Comparison of ENCODE assay signal across 22 mouse cellular contexts in the genomic region with DNA sequence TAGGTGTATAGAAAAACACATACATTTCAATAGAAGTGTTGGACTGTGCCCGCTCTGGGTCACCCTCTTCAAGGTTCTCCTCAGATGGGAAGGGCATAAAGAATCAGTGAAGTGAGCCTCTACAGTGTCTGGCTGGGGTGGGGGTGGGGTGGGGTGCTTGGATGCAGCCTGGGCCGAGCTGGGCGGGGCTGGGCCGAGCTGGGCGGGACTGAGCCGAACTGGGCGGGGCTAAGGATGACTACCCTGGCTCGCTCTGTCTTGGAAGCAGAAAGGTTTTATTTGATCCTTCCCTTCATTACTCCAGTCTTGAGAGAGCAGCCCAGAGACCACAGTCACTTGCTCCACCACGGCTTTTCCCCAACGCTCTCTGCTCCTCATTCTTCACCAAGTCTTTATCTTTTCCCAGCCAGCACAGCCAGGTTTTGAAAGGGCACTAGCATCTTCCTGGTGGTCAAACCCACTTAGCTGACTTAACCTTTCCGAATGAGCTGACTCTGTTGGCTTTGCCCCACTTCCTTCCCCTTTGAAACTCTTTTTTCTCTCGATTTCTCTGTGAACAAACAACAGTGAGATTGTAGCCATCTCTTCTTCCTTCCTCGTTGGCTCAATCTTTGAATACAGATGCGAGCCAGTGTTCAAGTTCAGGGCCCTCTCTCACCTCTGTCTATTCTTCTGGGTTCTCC. TPM values are rescaled to one million over a fixed set of nuclear protein-coding genes. Genes with fewer than 3 reads are reported as not detected.
DNase-seq lines count a peak whose midpoint lies in the region; ATAC-seq and TF ChIP-seq lines count a peak whose summit lies in the region.
"Had no signal": no experiment of that assay in that cellular context is flagged by ENCODE, and none has a peak within 500 bp of the region (broad histone marks: within the 10 kb centered on the region; RNA-seq: fewer than 3 reads in every experiment).

No protein-coding gene starts in this region.

- H3K4me1 ChIP-seq in forebrain, embryonic 12.5 days: no peaks in the 10 kb centered on the region
- no peaks in the 10 kb centered on the region for H3K4me1 ChIP-seq in forebrain, embryonic 14.5 days (ENCODE audit: control insufficient read depth, insufficient read depth, low read length)
- H3K4me1 ChIP-seq in bone marrow macrophage, adult 2 months (ENCODE audit: control insufficient read depth, insufficient read depth, low read length): peaks cover 27% of the 10 kb centered on the region
- H3K4me1 ChIP-seq in liver, postnatal 0 days (ENCODE audit: insufficient read depth): peaks cover 6% of the 10 kb centered on the region; the same call in 1 of the 2 replicates
- H3K4me1 ChIP-seq: heart, embryonic 10.5 days; hindbrain, embryonic 13.5 days; intestine, embryonic 15.5 days had no signal

- no peaks in the 10 kb centered on the region for H3K36me3 ChIP-seq in forebrain, embryonic 12.5 days (replicated peaks)
- H3K36me3 ChIP-seq in forebrain, embryonic 14.5 days (ENCODE audit: control insufficient read depth, insufficient read depth, low read length): no peaks in the 10 kb centered on the region
- no peaks in the 10 kb centered on the region for H3K36me3 ChIP-seq in liver, postnatal 0 days (replicated peaks; ENCODE audit: insufficient read depth, low read length)
- H3K36me3 ChIP-seq: heart, embryonic 10.5 days; hindbrain, embryonic 13.5 days; intestine, embryonic 15.5 days had no signal

- WGBS in forebrain, embryonic 12.5 days: 58% methylated on average over 13 of the region's 14 CpGs
- 51% methylated on average over 14 of the region's 14 CpGs for WGBS in forebrain, embryonic 14.5 days
- WGBS in liver, postnatal 0 days (ENCODE audit: insufficient replicate concordance): 40% methylated on average over 14 of the region's 14 CpGs

- no peak overlapping the region for H3K4me3 ChIP-seq in forebrain, embryonic 12.5 days (replicated peaks)
- H3K4me3 ChIP-seq in forebrain, embryonic 14.5 days (ENCODE audit: low read depth, low read length): no peak overlapping the region
- peak overlapping the region; percentile 24 for H3K4me3 ChIP-seq in bone marrow macrophage, adult 2 months (ENCODE audit: insufficient read depth, low read length)
- no peak overlapping the region for H3K4me3 ChIP-seq in liver, postnatal 0 days (ENCODE audit: low read depth, low read length)
- H3K4me3 ChIP-seq: erythroblast, embryonic 14.5 days; gastrocnemius, adult 2 months; heart, embryonic 10.5 days; hindbrain, embryonic 13.5 days; intestine, embryonic 15.5 days; layer of hippocampus, adult 2 months; left cerebral cortex, adult 2 months had no signal

- TF ChIP-seq POLR2A in bone marrow macrophage, adult 2 months (IDR thresholded peaks at IDR 0.05; ENCODE audit: borderline replicate concordance, low read depth, low read length): no peak

- ATAC-seq in forebrain, embryonic 12.5 days (ENCODE audit: low FRiP score): 0 out of 2 replicates have a peak, but pooled peaks have one; percentile 23
- no peak for ATAC-seq in forebrain, embryonic 14.5 days
- ATAC-seq in liver, postnatal 0 days: no peak
- ATAC-seq: forebrain, postnatal 0 days; intestine, embryonic 15.5 days had no signal

- no peak for DNase-seq in forebrain, embryonic 14.5 days (ENCODE audit: low spot score)
- DNase-seq in 416B (ENCODE audit: low read depth): peak; percentile 86
- DNase-seq in liver, postnatal 0 days: peak; percentile 27
- no peak for DNase-seq in right cerebral cortex, adult 2 months (ENCODE audit: low spot score in 2 of 2)
- DNase-seq in cerebellum, postnatal 14 days: no peak
- no peak for DNase-seq in left cerebral cortex, postnatal 36 days (ENCODE audit: low spot score in 2 of 2)
- DNase-seq: cerebellum, adult 11-12 months; forebrain, postnatal 0 days; gastrocnemius, adult 2 months; heart, postnatal 10 days; midbrain, embryonic 14.5 days; retina, postnatal 1 day; thymus, postnatal 14 days had no signal

- H3K9ac ChIP-seq in forebrain, embryonic 12.5 days: no peak overlapping the region
- no peak overlapping the region for H3K9ac ChIP-seq in forebrain, embryonic 14.5 days (ENCODE audit: low read length)
- H3K9ac ChIP-seq in liver, postnatal 0 days (replicated peaks): no peak overlapping the region
- H3K9ac ChIP-seq: forebrain, postnatal 0 days; hindbrain, embryonic 13.5 days; intestine, embryonic 15.5 days had no signal

- H3K27me3 ChIP-seq in forebrain, embryonic 12.5 days: no peaks in the 10 kb centered on the region
- no peaks in the 10 kb centered on the region for H3K27me3 ChIP-seq in forebrain, embryonic 14.5 days (replicated peaks; ENCODE audit: control insufficient read depth, insufficient read depth, low read length)
- no peaks in the 10 kb centered on the region for H3K27me3 ChIP-seq in liver, postnatal 0 days (ENCODE audit: insufficient read depth, low read length)
- H3K27me3 ChIP-seq: hindbrain, embryonic 13.5 days; intestine, embryonic 15.5 days had no signal

- intact Hi-C loops in left cerebral cortex, postnatal 36 days (cut with DNase I): no loop called here

- H3K27ac ChIP-seq in forebrain, embryonic 12.5 days: no peak overlapping the region
- no peak overlapping the region for H3K27ac ChIP-seq in forebrain, embryonic 14.5 days (ENCODE audit: low read depth, low read length)
- peak overlapping the region; percentile 88 for H3K27ac ChIP-seq in bone marrow macrophage, adult 2 months (ENCODE audit: insufficient read depth, low read depth, low read length)
- no peak overlapping the region for H3K27ac ChIP-seq in liver, postnatal 0 days (ENCODE audit: low read depth)
- H3K27ac ChIP-seq: gastrocnemius, adult 2 months; heart, embryonic 10.5 days; hindbrain, embryonic 13.5 days; intestine, embryonic 15.5 days; kidney, postnatal 0 days; layer of hippocampus, adult 2 months; left cerebral cortex, adult 2 months had no signal

- no peak overlapping the region for H3K4me2 ChIP-seq in forebrain, embryonic 12.5 days
- no peak overlapping the region for H3K4me2 ChIP-seq in forebrain, embryonic 14.5 days (ENCODE audit: low read length)
- H3K4me2 ChIP-seq in liver, postnatal 0 days (ENCODE audit: low read depth, low read length): no peak overlapping the region
- H3K4me2 ChIP-seq: hindbrain, embryonic 13.5 days; intestine, embryonic 15.5 days had no signal

- no peaks in the 10 kb centered on the region for H3K9me3 ChIP-seq in forebrain, embryonic 12.5 days
- H3K9me3 ChIP-seq in forebrain, embryonic 14.5 days (replicated peaks; ENCODE audit: control insufficient read depth, low read length): no peaks in the 10 kb centered on the region
- no peaks in the 10 kb centered on the region for H3K9me3 ChIP-seq in liver, postnatal 0 days (ENCODE audit: low read length)
- H3K9me3 ChIP-seq: heart, embryonic 10.5 days; hindbrain, embryonic 13.5 days; intestine, embryonic 15.5 days had no signal

- TF ChIP-seq CTCF in bone marrow macrophage, adult 2 months (IDR thresholded peaks at IDR 0.05; ENCODE audit: low read depth, low read length): no peak
- no peak for TF ChIP-seq CTCF in liver, postnatal 0 days (IDR thresholded peaks at IDR 0.05; ENCODE audit: low read depth)

- TF ChIP-seq EP300 in liver, postnatal 0 days (IDR thresholded peaks at IDR 0.05; ENCODE audit: low read depth): no peak

RNA-seq across cellular contexts. Expression of gene Dgkh, which starts 15.5 kb away (rescaled TPM):
- 1.2 and 1.6 TPM in 2 replicates for polyA plus RNA-seq in forebrain, embryonic 12.5 days (2016; fragmentation: Nextera tagmentation; extraction: Ambion mirVana)
- polyA plus RNA-seq in forebrain, embryonic 14.5 days (2014; fragmentation: Nextera tagmentation; extraction: Ambion mirVana): 1.5 and 2.1 TPM in 2 replicates
- polyA plus RNA-seq in bone marrow macrophage, adult 2 months (2012; ENCODE audit: insufficient read depth, insufficient read length, missing spikeins): 6.6 and 6.8 TPM in 2 replicates
- polyA plus RNA-seq in liver, postnatal 0 days (2015; fragmentation: Nextera tagmentation; extraction: Ambion mirVana): 0.33 and 0.48 TPM in 2 replicates
- 10 to 100 TPM; 70.7 to 78.6 TPM for total RNA-seq in left cerebral cortex, postnatal 36 days (2021)
- polyA plus RNA-seq: erythroblast, embryonic 14.5 days had no signal

Comparison
In these comparisons a context has a peak if more than half of its experiments do, and no peak if none do; other contexts are left out.
1. DNase-seq: peak in 416B (single experiment) and liver, postnatal 0 days (single experiment); none in forebrain, embryonic 14.5 days (single experiment), right cerebral cortex, adult 2 months (0 of 2), cerebellum, postnatal 14 days (0 of 2) and left cerebral cortex, postnatal 36 days (0 of 2).